Mouse (Mus musculus): ENCODE results near the gene Methig1.
A peak's percentile ranks its signal among the peaks of the same experiment; 100 is the strongest.
"Not testable (repeated sequence)": the region's sequence is repeated elsewhere in the genome, so short reads cannot be mapped to it uniquely, and the experiment has no call there.

The Methig1 gene

GRCm38 (mm10) chr15:100352711-100353250, at the start of gene Methig1, which contains the start of gene Mettl7a2:
Gene Methig1 (plus strand): TSS chr15:100353149.
Gene Mettl7a2 (plus strand): TSS chr15:100353200.
- DNase-seq (ENCODE audit: low spot score): no peak

DNA sequence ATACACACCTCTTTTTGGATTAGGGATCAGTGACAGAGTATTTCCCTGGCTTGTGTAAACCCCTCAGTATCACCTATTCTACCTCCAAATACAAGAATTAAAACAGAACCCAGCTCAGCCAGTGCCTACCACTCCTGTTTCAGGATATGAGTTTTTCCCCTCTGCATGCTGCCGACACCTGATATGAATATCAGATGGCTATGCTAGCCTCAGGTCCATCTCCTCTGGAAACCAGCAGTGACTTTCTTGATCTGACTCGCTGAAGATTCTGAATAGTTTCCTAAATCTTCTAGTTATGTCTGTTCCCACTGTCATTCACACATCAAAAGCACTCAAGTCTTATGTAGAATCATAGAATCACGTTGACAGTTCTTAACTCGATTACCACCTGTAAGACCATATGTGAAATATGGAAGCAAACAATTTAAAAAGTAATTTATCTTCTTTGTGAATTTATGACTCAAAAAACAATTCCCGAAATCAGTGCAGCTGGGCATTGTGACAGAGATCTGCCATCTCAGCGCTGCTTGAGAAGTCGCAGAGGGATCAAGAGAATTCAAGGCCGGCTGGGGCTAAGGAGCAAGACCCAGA, 49.4 kb upstream of the Methig1 start:
- no peak for DNase-seq (ENCODE audit: low spot score)

DNA sequence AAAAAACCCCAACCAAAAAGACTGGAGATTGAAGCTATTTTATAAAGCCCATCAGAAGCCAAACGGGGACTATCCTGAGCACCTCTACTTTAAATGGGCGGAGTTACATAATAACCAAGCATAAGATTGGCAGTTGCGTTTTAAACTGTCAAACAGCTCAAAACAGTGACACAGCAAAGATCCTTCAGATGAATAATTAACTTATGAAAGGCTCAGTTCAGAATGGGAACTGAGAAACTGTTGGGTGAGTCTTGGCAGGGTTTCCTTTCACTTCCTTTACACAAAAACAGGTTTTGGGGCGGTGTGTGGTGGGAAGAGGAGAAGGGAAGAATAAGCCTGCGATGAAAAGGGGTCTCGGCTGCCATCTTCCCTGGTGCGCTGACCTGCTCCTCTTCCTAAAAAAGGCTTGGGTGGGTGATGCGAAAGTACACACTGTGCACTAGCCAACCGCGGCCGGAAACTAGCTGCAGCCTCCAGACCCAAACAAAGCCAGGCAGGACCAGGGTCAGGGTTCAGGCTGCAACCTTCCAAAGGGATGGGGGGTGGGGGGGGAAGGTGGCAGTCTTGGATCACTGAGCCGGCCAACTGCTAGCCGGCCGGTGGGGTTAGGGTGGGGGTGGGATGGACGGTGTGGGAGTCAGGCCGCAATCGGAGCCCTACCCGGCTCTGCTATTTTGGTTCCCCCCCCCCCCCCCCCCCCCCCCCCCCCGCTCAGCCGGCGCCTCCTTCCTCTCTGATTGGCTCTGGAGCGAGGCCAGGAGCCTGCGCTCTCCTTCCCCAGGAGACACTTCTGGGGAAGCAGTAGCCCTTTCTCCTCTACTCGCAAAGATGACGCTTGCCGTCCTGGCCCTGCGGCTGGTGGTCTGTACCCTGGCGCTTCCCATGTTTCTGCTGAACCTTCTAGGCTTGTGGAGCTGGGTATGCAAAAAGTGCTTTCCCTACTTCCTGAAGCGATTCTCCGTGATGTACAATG, 48.6 kb upstream of the Methig1 start, which contains the start of gene Mettl7a1:
Mettl7a1 (plus strand) TSS at position 122 of the 973 bp plus-strand sequence.
- peak; percentile 71 for DNase-seq (ENCODE audit: low spot score)

- DNase-seq (ENCODE audit: low spot score): no peak
Observed at GRCm38 (mm10) chr15:100306201-100306600, 46.7 kb upstream of the Methig1 start.

DNA sequence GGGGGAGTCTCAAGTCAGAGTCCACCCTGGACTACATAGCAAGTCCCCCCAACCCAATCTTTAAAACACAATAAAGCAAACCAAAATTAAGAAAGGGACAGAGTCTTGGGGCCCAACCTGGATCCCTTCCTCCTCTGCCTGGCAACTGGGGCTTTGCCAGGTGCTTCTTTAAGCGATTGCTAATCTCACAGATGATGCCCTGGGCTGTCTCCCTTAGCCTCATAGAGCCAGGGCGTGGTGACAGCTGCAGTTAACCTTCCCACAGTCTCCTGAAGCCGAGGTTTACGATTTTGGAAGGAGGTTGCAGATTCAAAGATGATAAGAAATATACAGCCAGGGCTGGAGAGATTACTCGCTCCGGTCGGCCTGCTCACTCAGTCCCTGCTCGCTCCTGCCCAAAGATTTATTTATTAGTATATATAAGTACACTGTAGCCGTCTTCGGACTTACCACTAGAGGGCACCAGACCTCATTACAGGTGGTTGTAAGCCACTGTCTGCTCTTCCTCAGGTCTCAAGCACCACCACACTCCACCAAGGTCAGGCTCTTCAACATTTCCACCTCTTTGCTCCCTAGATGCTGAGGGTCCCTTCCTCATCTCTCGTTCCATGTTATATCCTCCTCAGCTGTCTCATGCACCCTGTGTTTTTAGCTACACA, 45.4 kb upstream of the Methig1 start:
- peak; percentile 73 for DNase-seq (ENCODE audit: low spot score)

GRCm38 (mm10) chr15:100312346-100312745, 40.6 kb upstream of the Methig1 start:
- no peak for DNase-seq (ENCODE audit: low spot score)

DNA sequence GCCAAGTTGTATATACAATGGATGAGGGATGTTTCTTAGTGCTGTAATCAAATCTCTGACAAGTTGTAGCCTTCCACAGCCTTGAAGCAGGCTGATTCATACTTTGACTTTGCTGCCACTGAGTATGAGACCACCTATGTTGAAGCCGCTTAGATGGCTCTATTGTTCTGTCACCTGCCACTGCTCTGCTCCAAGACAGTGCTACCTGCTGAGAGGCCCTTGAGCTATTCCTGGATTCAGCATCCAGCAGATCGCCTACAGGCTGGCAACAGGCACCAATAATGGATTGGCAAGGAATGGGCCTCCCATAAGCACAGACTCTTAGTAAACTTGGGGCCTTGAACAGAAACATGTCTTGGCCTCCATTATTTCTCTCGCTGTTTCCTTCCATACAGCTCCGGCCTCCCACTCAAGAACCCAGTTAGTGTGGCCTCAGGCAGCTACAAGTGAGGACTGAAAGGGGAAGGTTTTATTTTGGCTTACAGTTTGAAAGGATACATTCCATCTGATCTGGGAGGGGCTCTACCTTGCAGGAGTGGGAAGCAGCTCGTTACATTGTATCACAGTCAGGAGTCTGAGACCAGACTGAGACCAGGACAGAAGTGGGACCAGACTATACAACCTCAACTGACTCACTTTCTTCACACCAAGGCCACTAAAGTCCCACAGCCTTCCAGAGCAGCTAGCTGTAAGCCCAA, 38.4 kb upstream of the Methig1 start:
- DNase-seq (ENCODE audit: low spot score): peak; percentile 0

GRCm38 (mm10) chr15:100318014-100318671, 34.8 kb upstream of the Methig1 start:
- peak; percentile 0 for DNase-seq (ENCODE audit: low spot score)

- peak; percentile 1 for DNase-seq (ENCODE audit: low spot score)
Observed at GRCm38 (mm10) chr15:100319884-100320283, 33.1 kb upstream of the Methig1 start.

- DNase-seq (ENCODE audit: low spot score): peak; percentile 0
Observed at GRCm38 (mm10) chr15:100320295-100320905, 32.5 kb upstream of the Methig1 start.

DNA sequence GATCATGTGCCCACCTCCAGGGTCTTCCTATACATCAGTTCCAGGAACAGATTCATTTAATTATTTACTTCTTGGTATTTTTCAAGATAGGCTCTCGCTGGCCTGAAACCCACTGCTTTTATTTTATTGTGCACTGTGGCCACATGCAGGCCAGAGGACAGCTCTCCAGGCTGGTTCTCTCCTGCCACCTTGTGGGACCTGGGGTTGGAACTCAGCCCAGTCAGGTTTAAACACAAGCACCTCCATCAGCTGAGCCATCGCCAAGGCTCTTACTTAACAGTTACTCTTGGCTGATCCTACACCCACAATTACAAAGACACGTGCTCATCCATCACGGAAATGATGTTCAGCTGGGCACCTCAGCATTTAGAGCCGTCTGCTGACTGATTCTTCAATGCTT, 31.8 kb upstream of the Methig1 start:
- DNase-seq (ENCODE audit: low spot score): peak; percentile 10

GRCm38 (mm10) chr15:100324021-100324591, 28.8 kb upstream of the Methig1 start:
- peak; percentile 0 for DNase-seq (ENCODE audit: low spot score)

GRCm38 (mm10) chr15:100325235-100325634, 27.7 kb upstream of the Methig1 start:
- DNase-seq (ENCODE audit: low spot score): no peak

- DNase-seq (ENCODE audit: low spot score): not testable (repeated sequence)
Observed at GRCm38 (mm10) chr15:100328089-100328488, 24.9 kb upstream of the Methig1 start.

- not testable (repeated sequence) for DNase-seq (ENCODE audit: low spot score)
Observed at GRCm38 (mm10) chr15:100329336-100329735, 23.6 kb upstream of the Methig1 start.

DNA sequence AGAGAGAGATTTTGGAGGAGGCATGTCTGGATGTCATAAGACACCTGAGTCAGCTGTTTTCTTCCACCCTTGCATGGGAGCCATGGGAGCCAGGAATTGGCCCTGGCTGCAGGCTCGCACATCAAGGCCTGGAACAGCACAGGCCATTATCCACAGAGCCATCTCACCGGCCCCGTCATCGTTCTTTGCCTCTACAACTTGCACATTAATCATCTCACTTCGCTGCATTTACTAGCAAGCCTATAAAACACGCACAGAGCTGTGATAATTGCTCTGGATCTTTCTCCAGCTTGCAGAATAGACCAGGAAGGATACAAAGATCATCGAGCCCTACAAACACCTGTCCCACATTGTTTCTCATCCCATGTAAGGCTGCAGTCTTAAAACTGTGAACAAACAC, 22.2 kb upstream of the Methig1 start:
- DNase-seq (ENCODE audit: low spot score): no peak

DNA sequence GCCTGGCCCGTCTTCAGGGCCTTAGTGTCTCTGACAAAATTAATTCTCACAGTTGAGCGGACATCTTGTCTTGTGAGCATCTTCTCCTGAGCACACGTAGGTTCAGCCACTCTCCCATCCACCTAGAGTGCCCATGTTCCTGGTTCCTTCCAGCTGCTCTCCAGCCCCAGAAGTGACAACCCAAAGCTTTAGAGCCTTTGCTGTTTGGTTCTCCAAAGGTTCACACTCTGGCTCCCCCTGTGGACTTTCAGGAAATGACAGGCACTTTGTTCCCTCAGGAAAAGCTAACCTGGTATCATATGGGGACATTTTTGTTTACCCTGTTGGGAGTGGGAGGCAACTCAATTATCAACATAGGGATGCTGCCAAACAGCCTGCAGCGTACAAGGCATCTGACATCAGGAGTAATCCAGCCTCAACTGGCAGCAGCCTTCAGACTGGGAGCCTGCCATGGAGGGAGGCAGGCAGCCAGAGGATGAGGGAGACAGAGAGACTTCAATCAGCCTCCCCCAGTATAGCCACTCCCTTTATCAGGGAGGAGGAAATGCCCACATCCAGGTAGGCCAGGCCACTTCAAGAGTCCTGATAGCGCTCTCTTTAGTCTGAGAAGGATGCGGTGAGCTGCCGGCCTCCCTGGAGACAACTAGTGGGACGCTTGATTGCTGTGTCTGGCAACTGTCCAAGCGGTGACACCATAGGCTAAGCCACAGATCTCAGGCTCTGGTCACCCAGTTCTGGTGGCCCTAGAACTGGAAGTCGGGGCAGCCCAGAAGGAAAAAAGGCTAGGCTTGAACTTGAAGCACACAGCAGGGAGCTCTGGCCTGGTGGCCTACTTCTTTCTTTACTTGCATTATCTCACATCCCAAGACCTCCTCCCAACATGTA, 20.6 kb upstream of the Methig1 start:
- not testable (repeated sequence) for DNase-seq (ENCODE audit: low spot score)

DNA sequence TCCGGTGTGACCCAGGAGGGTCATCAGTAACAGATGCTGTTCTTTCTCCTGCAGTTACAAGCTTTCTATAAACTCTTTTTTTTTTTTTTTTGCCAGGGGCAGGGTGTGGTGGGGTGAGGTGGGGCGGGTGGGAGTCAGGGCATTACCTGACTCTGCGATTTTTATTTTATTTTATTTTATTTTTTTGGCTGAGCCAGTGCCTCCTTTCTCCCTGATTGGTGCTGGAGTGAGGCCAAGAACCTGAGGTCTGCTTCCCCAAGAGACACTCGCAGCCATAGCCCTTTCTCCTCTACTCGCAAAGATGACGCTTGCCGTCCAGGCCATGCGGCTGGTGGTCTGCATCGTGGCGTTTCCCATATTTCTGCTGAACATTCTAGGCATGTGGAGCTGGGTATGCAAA, 18.3 kb upstream of the Methig1 start, which contains the start of gene Mettl7a3:
Mettl7a3 (plus strand) TSS at position 301 of the 400 bp plus-strand sequence.
- no peak for DNase-seq (ENCODE audit: low spot score)

DNA sequence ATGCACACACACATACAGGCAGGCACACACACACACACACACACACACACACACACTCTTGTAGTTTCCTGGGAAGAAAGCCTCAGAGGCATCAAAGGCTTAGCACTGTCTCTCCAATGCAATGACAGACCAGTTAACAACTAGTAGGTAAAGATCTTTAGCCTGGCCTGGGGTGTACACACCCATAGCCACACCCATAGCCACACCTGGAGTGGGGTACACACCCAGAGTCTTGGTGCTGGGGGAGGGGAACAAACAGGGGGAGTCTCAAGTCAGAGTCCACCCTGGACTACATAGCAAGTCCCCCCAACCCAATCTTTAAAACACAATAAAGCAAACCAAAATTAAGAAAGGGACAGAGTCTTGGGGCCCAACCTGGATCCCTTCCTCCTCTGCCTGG, 15.6 kb upstream of the Methig1 start:
- DNase-seq (ENCODE audit: low spot score): not testable (repeated sequence)

Data from retina, embryonic 14.5 days (tissue).